ENCODE assay signal across 9 mouse cellular contexts in the genomic region with DNA sequence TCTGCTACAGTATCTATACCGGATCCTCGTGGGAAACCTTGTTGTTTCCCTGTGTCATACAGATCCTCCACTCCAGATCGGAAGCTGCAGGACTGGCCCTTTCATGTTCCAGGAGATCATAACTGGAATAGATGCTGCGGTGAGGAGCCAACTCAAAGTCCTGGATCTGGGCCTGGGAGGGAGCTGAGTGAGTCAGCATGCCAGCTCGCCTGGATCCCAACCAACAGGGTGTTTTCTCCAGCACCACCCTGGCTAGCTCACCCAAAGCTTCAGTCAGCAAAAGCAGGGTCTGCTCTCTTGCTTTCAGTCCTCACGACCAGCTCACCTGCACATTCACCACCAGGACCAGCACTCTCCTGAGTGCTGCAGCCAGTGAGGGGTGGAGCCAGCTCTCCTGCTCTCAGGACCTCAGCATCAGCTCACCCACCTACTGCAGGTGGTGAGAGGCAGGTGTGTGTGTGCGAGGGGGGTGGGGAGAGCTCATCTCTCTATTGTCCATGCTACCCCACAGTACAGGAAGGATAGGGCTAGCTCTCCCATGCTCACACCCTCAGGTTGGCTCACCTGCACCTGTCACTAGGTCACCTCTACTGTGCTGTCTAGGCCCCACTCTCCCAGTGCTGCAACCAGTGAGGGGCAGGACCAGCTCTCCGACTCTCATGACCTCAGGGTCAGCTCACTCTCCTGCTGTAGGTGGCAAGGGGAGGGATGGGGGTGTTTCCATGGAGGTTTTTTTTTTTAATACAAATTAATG. TPM values are rescaled to one million over a fixed set of nuclear protein-coding genes. Genes with fewer than 3 reads are reported as not detected.
DNase-seq lines count a peak whose midpoint lies in the region; ATAC-seq and TF ChIP-seq lines count a peak whose summit lies in the region.
"Had no signal": no experiment of that assay in that cellular context is flagged by ENCODE, and none has a peak within 500 bp of the region (broad histone marks: within the 10 kb centered on the region; RNA-seq: fewer than 3 reads in every experiment).

No protein-coding gene starts in this region.

- intact Hi-C loops in gastrocnemius, adult 2 months (cut with DNase I) = no loop called here

- H3ac ChIP-seq in myocyte (ENCODE audit: control insufficient read depth, insufficient read length) = no peak overlapping the region

- 64% methylated on average over 8 of the region's 8 CpGs for WGBS in kidney, adult 2 months
- 90% methylated on average over 8 of the region's 8 CpGs for WGBS in kidney, embryonic 14.5 days
- 77% methylated on average over 8 of the region's 8 CpGs for WGBS in liver, postnatal 0 days (ENCODE audit: insufficient replicate concordance)

- peaks cover 3% of the 10 kb centered on the region; the same call in 1 of the 2 replicates for H3K4me1 ChIP-seq in kidney, adult 2 months (ENCODE audit: control insufficient read depth, insufficient read depth, low read length)
- H3K4me1 ChIP-seq in kidney, embryonic 14.5 days (ENCODE audit: control insufficient read depth, insufficient read depth, low read length) = no peaks in the 10 kb centered on the region
- no peaks in the 10 kb centered on the region for H3K4me1 ChIP-seq in liver, postnatal 0 days (ENCODE audit: insufficient read depth)
- H3K4me1 ChIP-seq: liver, embryonic 13.5 days had no signal

- H3K9ac ChIP-seq in kidney, embryonic 14.5 days (ENCODE audit: low read depth, low read length) = no peak overlapping the region
- no peak overlapping the region for H3K9ac ChIP-seq in liver, postnatal 0 days (replicated peaks)
- H3K9ac ChIP-seq: liver, embryonic 13.5 days had no signal

- no peak overlapping the region for H3K4me3 ChIP-seq in kidney, adult 2 months (ENCODE audit: insufficient read depth, low read depth, low read length)
- H3K4me3 ChIP-seq in kidney, embryonic 14.5 days (ENCODE audit: low read length) = no peak overlapping the region
- H3K4me3 ChIP-seq in gastrocnemius, adult 2 months = no peak overlapping the region
- no peak overlapping the region for H3K4me3 ChIP-seq in myocyte
- H3K4me3 ChIP-seq in liver, postnatal 0 days (ENCODE audit: low read depth, low read length) = no peak overlapping the region
- H3K4me3 ChIP-seq: liver, embryonic 13.5 days had no signal

- DNase-seq in kidney, adult 2 months = peak; percentile 63
- peak; percentile 59 for DNase-seq in adrenal gland, postnatal 14 days
- DNase-seq in gastrocnemius, adult 2 months = peak; percentile 84
- no peak for DNase-seq in liver, postnatal 0 days
- no peak for DNase-seq in thymus, adult 18-20 months
- DNase-seq: liver, embryonic 13.5 days had no signal

- no peak for TF ChIP-seq POLR2A in kidney, adult 2 months (IDR thresholded peaks at IDR 0.05; ENCODE audit: low read depth, low read length)
- no peak for TF ChIP-seq POLR2A in myocyte (IDR thresholded peaks at IDR 0.05; ENCODE audit: insufficient read length, low read depth)

- peaks cover 3% of the 10 kb centered on the region; the same call in 1 of the 2 replicates for H3K9me3 ChIP-seq in kidney, embryonic 14.5 days (ENCODE audit: control insufficient read depth, low read length)
- H3K9me3 ChIP-seq in liver, postnatal 0 days (ENCODE audit: low read length) = no peaks in the 10 kb centered on the region
- H3K9me3 ChIP-seq: liver, embryonic 13.5 days had no signal

- no peak overlapping the region for H3K27ac ChIP-seq in kidney, adult 2 months (ENCODE audit: insufficient read depth, low read depth, low read length)
- no peak overlapping the region for H3K27ac ChIP-seq in kidney, embryonic 14.5 days (ENCODE audit: low read depth, low read length)
- H3K27ac ChIP-seq in gastrocnemius, adult 2 months = peak overlapping the region; percentile 40; the same call in 1 of the 2 replicates
- H3K27ac ChIP-seq in liver, postnatal 0 days (ENCODE audit: low read depth) = no peak overlapping the region
- H3K27ac ChIP-seq: liver, embryonic 13.5 days had no signal

- H3K4me2 ChIP-seq in kidney, embryonic 14.5 days (replicated peaks; ENCODE audit: low read depth, low read length) = no peak overlapping the region
- H3K4me2 ChIP-seq in myocyte (ENCODE audit: low read depth) = peak overlapping the region; percentile 50
- H3K4me2 ChIP-seq in liver, postnatal 0 days (ENCODE audit: low read depth, low read length) = no peak overlapping the region
- H3K4me2 ChIP-seq: liver, embryonic 13.5 days had no signal

- TF ChIP-seq CTCF in kidney, adult 2 months (conservative IDR thresholded peaks at IDR 0.05; ENCODE audit: insufficient read depth, insufficient read length, low read depth, low read length) = no peak
- TF ChIP-seq CTCF in gastrocnemius, adult 2 months (IDR thresholded peaks at IDR 0.05) = no peak
- TF ChIP-seq CTCF in liver, postnatal 0 days (IDR thresholded peaks at IDR 0.05; ENCODE audit: low read depth) = no peak

- no peaks in the 10 kb centered on the region for H3K36me3 ChIP-seq in kidney, adult 2 months (ENCODE audit: control insufficient read depth, insufficient read depth, low read length)
- H3K36me3 ChIP-seq in kidney, embryonic 14.5 days (ENCODE audit: control insufficient read depth, insufficient read depth, low read length) = peaks cover 34% of the 10 kb centered on the region
- H3K36me3 ChIP-seq in myocyte (ENCODE audit: control insufficient read depth, insufficient read depth) = no peaks in the 10 kb centered on the region
- no peaks in the 10 kb centered on the region for H3K36me3 ChIP-seq in liver, postnatal 0 days (replicated peaks; ENCODE audit: insufficient read depth, low read length)
- H3K36me3 ChIP-seq: liver, embryonic 13.5 days had no signal

- TF ChIP-seq EP300 in liver, postnatal 0 days (IDR thresholded peaks at IDR 0.05; ENCODE audit: low read depth) = no peak

- H3K27me3 ChIP-seq in kidney, adult 2 months (replicated peaks; ENCODE audit: control insufficient read depth, insufficient read depth, low read length) = no peaks in the 10 kb centered on the region
- no peaks in the 10 kb centered on the region for H3K27me3 ChIP-seq in kidney, embryonic 14.5 days (ENCODE audit: control insufficient read depth, insufficient read depth, low read length)
- no peaks in the 10 kb centered on the region for H3K27me3 ChIP-seq in myocyte (ENCODE audit: control insufficient read depth, insufficient read depth, insufficient read length)
- H3K27me3 ChIP-seq in liver, postnatal 0 days (ENCODE audit: insufficient read depth, low read length) = no peaks in the 10 kb centered on the region
- H3K27me3 ChIP-seq: liver, embryonic 13.5 days had no signal

- no peaks in the 10 kb centered on the region for H3K79me2 ChIP-seq in myocyte (ENCODE audit: control insufficient read depth, insufficient read depth)

- ATAC-seq in kidney, embryonic 14.5 days (ENCODE audit: low FRiP score, low TSS enrichment) = no peak
- no peak for ATAC-seq in liver, postnatal 0 days
- no peak for ATAC-seq in activated CD4-positive, CD25-positive, alpha-beta regulatory T cell, adult 4 months

TF ChIP-seq in myocyte, 11 proteins besides CTCF, POLR2A, EP300 and RAD21:
- no peak for TF ChIP-seq CEBPB (IDR thresholded peaks at IDR 0.05; ENCODE audit: insufficient read depth, poor library complexity, severe bottlenecking)
- no peak for TF ChIP-seq MAX (IDR thresholded peaks at IDR 0.05; ENCODE audit: low read depth)
- no peak for TF ChIP-seq POLR2AphosphoS2 (IDR thresholded peaks at IDR 0.05; ENCODE audit: insufficient read length, low read depth)
- no peak for TF ChIP-seq MYOD1 (IDR thresholded peaks at IDR 0.05; ENCODE audit: control insufficient read depth in 1 of 3, insufficient read length in 2 of 3, low read depth in 2 of 3)
- no peak for TF ChIP-seq SRF (IDR thresholded peaks at IDR 0.05; ENCODE audit: control insufficient read depth, insufficient read length, low read depth)
- no peak for TF ChIP-seq REST (IDR thresholded peaks at IDR 0.05; ENCODE audit: insufficient read depth, insufficient read length)
- no peak for TF ChIP-seq TCF3 (IDR thresholded peaks at IDR 0.05; ENCODE audit: insufficient read length, low read depth)
- no peak for TF ChIP-seq TCF12 (IDR thresholded peaks at IDR 0.05; ENCODE audit: insufficient read depth, poor library complexity, severe bottlenecking)
- no peak for TF ChIP-seq MYOG (IDR thresholded peaks at IDR 0.05; ENCODE audit: control insufficient read depth in 1 of 3, insufficient read depth in 1 of 3, insufficient read length in 2 of 3, low read depth in 2 of 3)
- TF ChIP-seq USF1 (IDR thresholded peaks at IDR 0.05; ENCODE audit: low read depth) = no peak
- TF ChIP-seq E2F4 (IDR thresholded peaks at IDR 0.05; ENCODE audit: insufficient read depth) = no peak
TF ChIP-seq in myocyte: peak in this region for 0.

RNA-seq across cellular contexts. Expression of gene Atp6v0a4, which starts 10.6 kb away (rescaled TPM):
- polyA plus RNA-seq in kidney, adult 2 months (2012; rRNA removed) = 259 and 302 TPM in 2 replicates
- polyA plus RNA-seq in kidney, embryonic 14.5 days (2014; fragmentation: Nextera tagmentation; extraction: Ambion mirVana) = 2.6 and 3.0 TPM in 2 replicates
- total RNA-seq in adrenal gland, postnatal 14 days (2021) = 4.1 TPM in 2 replicates
- total RNA-seq in gastrocnemius, adult 2 months (2021) = under 1 TPM; 0.50 to 0.56 TPM
- 0.01 TPM for polyA plus RNA-seq in myocyte (2012; fragmentation: generic; extraction: Trizol)
- 0.05 TPM in 2 replicates for polyA plus RNA-seq in liver, postnatal 0 days (2015; fragmentation: Nextera tagmentation; extraction: Ambion mirVana)
- not detected for polyA plus RNA-seq in activated CD4-positive, CD25-positive, alpha-beta regulatory T cell, adult 4 months (2017; shearing (Covaris generic))

RNA-seq across cellular contexts. Expression of gene Tmem213, which starts 25.9 kb away (rescaled TPM):
- 240 and 279 TPM in 2 replicates for polyA plus RNA-seq in kidney, adult 2 months (2012; rRNA removed)
- polyA plus RNA-seq in kidney, embryonic 14.5 days (2014; fragmentation: Nextera tagmentation; extraction: Ambion mirVana) = 19.9 and 22.2 TPM in 2 replicates
- not detected in 2 replicates for total RNA-seq in adrenal gland, postnatal 14 days (2021)
- total RNA-seq in gastrocnemius, adult 2 months (2021) = not detected
- polyA plus RNA-seq in myocyte (2012; fragmentation: generic; extraction: Trizol) = not detected
- not detected in 2 replicates for polyA plus RNA-seq in liver, postnatal 0 days (2015; fragmentation: Nextera tagmentation; extraction: Ambion mirVana)
- not detected for polyA plus RNA-seq in activated CD4-positive, CD25-positive, alpha-beta regulatory T cell, adult 4 months (2017; shearing (Covaris generic))
- polyA plus RNA-seq: liver, embryonic 13.5 days had no signal

Comparison
In these comparisons a context has a peak if more than half of its experiments do, and no peak if none do; other contexts are left out.
1. RNA of gene Atp6v0a4, which starts 10.6 kb away (polyA plus RNA-seq): 259 to 302 TPM in kidney, adult 2 months; 2.6 to 3.0 TPM in kidney, embryonic 14.5 days, not detected in activated CD4-positive, CD25-positive, alpha-beta regulatory T cell, adult 4 months, 0.05 TPM in liver, postnatal 0 days and 0.01 TPM in myocyte (single experiment); every median in the first group is over 10 times any median in the second.
2. DNase-seq: peak in kidney, adult 2 months (single experiment), adrenal gland, postnatal 14 days (single experiment) and gastrocnemius, adult 2 months (single experiment); none in liver, postnatal 0 days (single experiment) and thymus, adult 18-20 months (0 of 2).
3. RNA of gene Tmem213, which starts 25.9 kb away (polyA plus RNA-seq): 240 to 279 TPM in kidney, adult 2 months and 19.9 to 22.2 TPM in kidney, embryonic 14.5 days; not detected in myocyte (single experiment), not detected in liver, postnatal 0 days and not detected in activated CD4-positive, CD25-positive, alpha-beta regulatory T cell, adult 4 months; every median in the first group is over 10 times any median in the second.